Mouse (Mus musculus): ENCODE data around the gene Tlcd2. TPM values are rescaled to one million over a fixed set of nuclear protein-coding genes. Genes with fewer than 3 reads are reported as not detected.

Gene Tlcd2
- polyA plus RNA-seq, 1 experiment from 2014 or later: 16.1 TPM

GRCm38 (mm10) chr11:75511213-75511612, 49.7 kb downstream of the Tlcd2 start:
- Histone ChIP-seq H3K27ac (ENCODE audit: low read depth, low read length) (no peak overlapping the region), H3K4me3 (ENCODE audit: low read depth, low read length) (no peak overlapping the region), H3K36me3 (ENCODE audit: control insufficient read depth, insufficient read depth, low read length) (peaks cover 23% of the 10 kb centered on the region), H3K9ac (ENCODE audit: low read depth, low read length) (no peak overlapping the region), H3K27me3 (ENCODE audit: control insufficient read depth, insufficient read depth, low read length) (peaks cover 3% of the 10 kb centered on the region; the same call in 1 of the 2 replicates), H3K4me1 (ENCODE audit: control insufficient read depth, insufficient read depth, low read length) (peaks cover 16% of the 10 kb centered on the region), H3K9me3 (replicated peaks; ENCODE audit: control insufficient read depth, low read length) (no peaks in the 10 kb centered on the region), H3K4me2 (no peak overlapping the region)
- WGBS (ENCODE audit: insufficient replicate concordance): 82% methylated on average over 6 of the region's 6 CpGs
- no peak for ATAC-seq (replicated peaks; ENCODE audit: insufficient number of reproducible peaks, low FRiP score, low TSS enrichment)

- H3K9me3 ChIP-seq (replicated peaks; ENCODE audit: control insufficient read depth, low read length): no peaks in the 10 kb centered on the region
- H3K27ac ChIP-seq (ENCODE audit: low read depth, low read length): no peak overlapping the region
- 72% methylated on average over 9 of the region's 9 CpGs for WGBS (ENCODE audit: insufficient replicate concordance)
- peaks cover 3% of the 10 kb centered on the region; the same call in 1 of the 2 replicates for H3K27me3 ChIP-seq (ENCODE audit: control insufficient read depth, insufficient read depth, low read length)
- H3K36me3 ChIP-seq (ENCODE audit: control insufficient read depth, insufficient read depth, low read length): peaks cover 20% of the 10 kb centered on the region
- no peak overlapping the region for H3K9ac ChIP-seq (ENCODE audit: low read depth, low read length)
- H3K4me3 ChIP-seq (ENCODE audit: low read depth, low read length): no peak overlapping the region
- H3K4me1 ChIP-seq (ENCODE audit: control insufficient read depth, insufficient read depth, low read length): peaks cover 16% of the 10 kb centered on the region
- H3K4me2 ChIP-seq: no peak overlapping the region
- no peak for ATAC-seq (replicated peaks; ENCODE audit: insufficient number of reproducible peaks, low FRiP score, low TSS enrichment)
These were observed 50.9 kb downstream of the Tlcd2 start for GRCm38 (mm10) chr11:75512301-75513018.

GRCm38 (mm10) chr11:75513336-75513735, 51.8 kb downstream of the Tlcd2 start, which contains the start of gene Scarf1:
Gene Scarf1, plus strand, starts transcription at chr11:75513540.
- Histone ChIP-seq H3K27me3 (ENCODE audit: control insufficient read depth, insufficient read depth, low read length) (peaks cover 3% of the 10 kb centered on the region; the same call in 1 of the 2 replicates), H3K9me3 (replicated peaks; ENCODE audit: control insufficient read depth, low read length) (no peaks in the 10 kb centered on the region), H3K4me1 (ENCODE audit: control insufficient read depth, insufficient read depth, low read length) (peaks cover 16% of the 10 kb centered on the region), H3K4me2 (peak within 1 kb of the TSS; percentile 54), H3K27ac (ENCODE audit: low read depth, low read length) (peak within 1 kb of the TSS; percentile 43; the same call in 1 of the 2 replicates), H3K4me3 (ENCODE audit: low read depth, low read length) (peak within 1 kb of the TSS; percentile 33), H3K9ac (ENCODE audit: low read depth, low read length) (peak within 1 kb of the TSS; percentile 54), H3K36me3 (ENCODE audit: control insufficient read depth, insufficient read depth, low read length) (peaks cover 11% of the 10 kb centered on the region)
- WGBS (ENCODE audit: insufficient replicate concordance): 41% methylated on average over 8 of the region's 8 CpGs
- ATAC-seq (replicated peaks; ENCODE audit: insufficient number of reproducible peaks, low FRiP score, low TSS enrichment): no peak

- Histone ChIP-seq H3K4me1 (ENCODE audit: control insufficient read depth, insufficient read depth, low read length) (no peaks in the 10 kb centered on the region; the same call in 1 of the 2 replicates), H3K9ac (ENCODE audit: low read depth, low read length) (no peak overlapping the region), H3K27ac (ENCODE audit: low read depth, low read length) (no peak overlapping the region), H3K9me3 (replicated peaks; ENCODE audit: control insufficient read depth, low read length) (no peaks in the 10 kb centered on the region), H3K4me2 (no peak overlapping the region; the same call in 1 of the 2 replicates), H3K36me3 (ENCODE audit: control insufficient read depth, insufficient read depth, low read length) (no peaks in the 10 kb centered on the region), H3K27me3 (ENCODE audit: control insufficient read depth, insufficient read depth, low read length) (peaks cover 3% of the 10 kb centered on the region; the same call in 1 of the 2 replicates), H3K4me3 (ENCODE audit: low read depth, low read length) (no peak overlapping the region)
- ATAC-seq (replicated peaks; ENCODE audit: insufficient number of reproducible peaks, low FRiP score, low TSS enrichment): no peak
- 87% methylated on average over 25 of the region's 25 CpGs for WGBS (ENCODE audit: insufficient replicate concordance)
These were observed 53.7 kb downstream of the Tlcd2 start for GRCm38 (mm10) chr11:75515186-75515585.

GRCm38 (mm10) chr11:75519834-75520633, 58.5 kb downstream of the Tlcd2 start:
- Histone ChIP-seq H3K4me2 (no peak overlapping the region), H3K4me3 (ENCODE audit: low read depth, low read length) (no peak overlapping the region), H3K36me3 (ENCODE audit: control insufficient read depth, insufficient read depth, low read length) (no peaks in the 10 kb centered on the region), H3K9me3 (replicated peaks; ENCODE audit: control insufficient read depth, low read length) (no peaks in the 10 kb centered on the region), H3K27ac (ENCODE audit: low read depth, low read length) (no peak overlapping the region), H3K27me3 (ENCODE audit: control insufficient read depth, insufficient read depth, low read length) (peaks cover 3% of the 10 kb centered on the region; the same call in 1 of the 2 replicates), H3K9ac (ENCODE audit: low read depth, low read length) (no peak overlapping the region), H3K4me1 (ENCODE audit: control insufficient read depth, insufficient read depth, low read length) (no peaks in the 10 kb centered on the region)
- ATAC-seq (replicated peaks; ENCODE audit: insufficient number of reproducible peaks, low FRiP score, low TSS enrichment): no peak
- 76% methylated on average over 15 of the region's 15 CpGs for WGBS (ENCODE audit: insufficient replicate concordance)

MicroRNAs within 50 kb of the gene (microRNA counts, 519-probe panel; counts per million panel counts)
- microRNA mmu-miR-22: 6,744 counts per million, percentile 88 among the panel's probes with 10 or more counts

Small RNA genes within 50 kb of the gene (microRNA-seq; reads per million reads assigned to microRNA genes)
- 16,349 reads per million, percentile 97 among the genes with 10 or more reads in this experiment for gene Mir22 (ENCODE audit: borderline number of aligned reads)

Other genes starting within 250 kb of the Tlcd2 start
- gene Rpa1, start 113.4 kb upstream of the Tlcd2 start, polyA plus RNA-seq (2014; fragmentation: Nextera tagmentation; extraction: Ambion mirVana): 96.3 and 103 TPM in 2 replicates
- 12.3 and 14.7 TPM in 2 replicates for gene Smyd4, start 113.3 kb upstream of the Tlcd2 start, polyA plus RNA-seq (2014; fragmentation: Nextera tagmentation; extraction: Ambion mirVana)
- gene Serpinf1, start 39.0 kb upstream of the Tlcd2 start, polyA plus RNA-seq (2014; fragmentation: Nextera tagmentation; extraction: Ambion mirVana): 50.9 and 55.1 TPM in 2 replicates
- 2.4 and 5.4 TPM in 2 replicates for gene Serpinf2, start 22.1 kb upstream of the Tlcd2 start, polyA plus RNA-seq (2014; fragmentation: Nextera tagmentation; extraction: Ambion mirVana)
- 3.6 and 4.0 TPM in 2 replicates for gene Wdr81, start 7.0 kb upstream of the Tlcd2 start, polyA plus RNA-seq (2014; fragmentation: Nextera tagmentation; extraction: Ambion mirVana)
- 56.1 and 62.1 TPM in 2 replicates for gene Prpf8, start 25.1 kb downstream of the Tlcd2 start, polyA plus RNA-seq (2014; fragmentation: Nextera tagmentation; extraction: Ambion mirVana)
- 0.94 and 2.0 TPM in 2 replicates for gene Rilp, start 48.4 kb downstream of the Tlcd2 start, polyA plus RNA-seq (2014; fragmentation: Nextera tagmentation; extraction: Ambion mirVana)
- gene Scarf1, start 51.8 kb downstream of the Tlcd2 start, polyA plus RNA-seq (2014; fragmentation: Nextera tagmentation; extraction: Ambion mirVana): 7.6 and 8.7 TPM in 2 replicates
- 2.7 and 4.2 TPM in 2 replicates for gene Slc43a2, start 70.0 kb downstream of the Tlcd2 start, polyA plus RNA-seq (2014; fragmentation: Nextera tagmentation; extraction: Ambion mirVana)
- gene Pitpna, start 126.4 kb downstream of the Tlcd2 start, polyA plus RNA-seq (2014; fragmentation: Nextera tagmentation; extraction: Ambion mirVana): 57.1 and 59.7 TPM in 2 replicates
- 19.7 and 21.0 TPM in 2 replicates for gene Inpp5k, start 169.3 kb downstream of the Tlcd2 start, polyA plus RNA-seq (2014; fragmentation: Nextera tagmentation; extraction: Ambion mirVana)
- gene Myo1c, start 188.8 kb downstream of the Tlcd2 start, polyA plus RNA-seq (2014; fragmentation: Nextera tagmentation; extraction: Ambion mirVana): 33.0 and 54.5 TPM in 2 replicates
- gene Crk, start 217.5 kb downstream of the Tlcd2 start, polyA plus RNA-seq (2014; fragmentation: Nextera tagmentation; extraction: Ambion mirVana): 90.3 and 97.4 TPM in 2 replicates